Mouse (Mus musculus): ENCODE results near the gene Mup1. TPM values are rescaled to one million over a fixed set of nuclear protein-coding genes. Genes with fewer than 3 reads are reported as not detected.
"Not testable (repeated sequence)": the region's sequence is repeated elsewhere in the genome, so short reads cannot be mapped to it uniquely, and the experiment has no call there.

The Mup1 gene
- not detected in 3 replicates for total RNA-seq (2017)

- ATAC-seq (replicated peaks; ENCODE audit: insufficient number of reproducible peaks, low FRiP score, low TSS enrichment, poor library complexity, severe bottlenecking) = not testable (repeated sequence)
These were observed at the start of gene Mup1 for GRCm38 (mm10) chr4:60501860-60502259. Mup1 (minus strand) TSS chr4:60501960.

Other genes starting within 250 kb of the Mup1 start
- not detected in 3 replicates for gene Mup9, start 80.0 kb downstream of the Mup1 start, total RNA-seq (2017)
- gene Mup10, start 80.2 kb upstream of the Mup1 start, total RNA-seq (2017) = not detected in 3 replicates
- not detected in 3 replicates for gene Mup11, start 160.5 kb upstream of the Mup1 start, total RNA-seq (2017)
- gene Mup12, start 239.4 kb upstream of the Mup1 start, total RNA-seq (2017) = not detected in 3 replicates

Data from monocyte, adult 5-6 weeks (primary cell).